Mouse (Mus musculus): Measurements from ENCODE around the gene Zmynd8.

- no peak for TF ChIP-seq POLR2A (IDR thresholded peaks at IDR 0.05; ENCODE audit: low read depth, low read length)
- no peak for TF ChIP-seq CTCF (IDR thresholded peaks at IDR 0.05; ENCODE audit: borderline replicate concordance, insufficient read depth, low read length)
Measured at GRCm38 (mm10) chr2:165856611-165857200, 42.1 kb downstream of the Zmynd8 start.

All from embryonic fibroblast, embryonic 13.5 days (primary cell).